Mouse (Mus musculus) bone marrow, adult 2 months (tissue): ENCODE data around the gene Ece1. TPM values are rescaled to one million over a fixed set of nuclear protein-coding genes. Genes with fewer than 3 reads are reported as not detected.

ENCODE experiments used
- H3K27ac ChIP-seq: fragments of 200-500 bp; 2 replicates; pipeline ENCODE4 v1.5.1; 2012; ENCODE audit warnings: low read depth, mild to moderate bottlenecking, control low read depth, inconsistent platforms, low read length; ENCODE audit not compliant: control insufficient read depth, poor library complexity, insufficient read depth
- H3K4me1 ChIP-seq: fragments of 200-500 bp; 2 replicates; pipeline ENCODE4 v1.6.1; 2011; ENCODE audit warnings: low read length; ENCODE audit not compliant: control insufficient read depth, insufficient read depth
- H3K4me3 ChIP-seq: fragments of 200-500 bp; replicated peaks from 2 replicates; pipeline ENCODE3; 2011; ENCODE audit warnings: mild to moderate bottlenecking, low read depth, low read length, control low read depth; ENCODE audit not compliant: control insufficient read depth
- CTCF ChIP-seq: fragments of 200-500 bp; IDR thresholded peaks from 2 replicates; pipeline ENCODE4 v1.5.1; 2011; ENCODE audit warnings: low read length, control low read depth; ENCODE audit not compliant: control insufficient read depth, insufficient read depth
- POLR2A ChIP-seq: fragments of 200-500 bp; IDR thresholded peaks from 2 replicates; pipeline ENCODE4 v1.6.1; 2011; ENCODE audit warnings: low read depth, mild to moderate bottlenecking, control low read depth, low read length, borderline replicate concordance; ENCODE audit not compliant: control insufficient read depth
- WGBS: fragments of 180-500 bp; shearing (Covaris S2); methylation state at CpG from one replicate; pipeline ENCODE4 v1.1.7; 2018; 5-methylcytosine and 5-hydroxymethylcytosine counted together
- polyA plus RNA-seq: library from polyadenylated mRNA; stranded (reverse); fragments of >200 nt; gene quantifications from 2 replicates; pipeline ENCODE4 v1.2.4, GENCODE M21; 2011; ENCODE audit warnings: low replicate concordance; ENCODE audit not compliant: missing spikeins, insufficient read depth, insufficient read length

Gene Ece1
- 4.3 and 7.3 TPM in 2 replicates for polyA plus RNA-seq

DNA sequence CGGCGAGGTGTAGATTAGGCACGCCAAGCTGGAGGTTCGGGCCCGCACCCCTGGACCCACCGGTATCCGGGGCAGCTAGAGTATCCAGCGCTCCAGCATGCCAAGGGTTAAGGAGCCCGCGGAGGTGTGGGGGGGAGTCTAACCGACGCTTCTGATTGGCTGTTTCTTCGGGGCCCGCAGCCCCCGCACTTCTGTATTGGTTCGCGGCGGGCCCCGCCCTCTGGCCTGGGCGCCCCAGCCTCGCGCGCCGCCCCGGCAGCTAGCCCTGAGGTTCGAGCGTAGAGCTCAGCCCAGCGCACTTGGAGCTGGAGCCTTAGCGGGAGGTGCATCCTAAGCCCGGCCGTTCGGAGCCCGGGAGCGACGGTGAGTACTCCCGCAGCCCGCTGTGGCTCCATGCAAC, at the start of gene Ece1:
Gene Ece1, plus strand, starts transcription at position 219 of the 400 bp plus-strand sequence.
- Histone ChIP-seq H3K4me3 (peak within 1 kb of the TSS; percentile 71), H3K4me1 (peaks cover 2% of the 10 kb centered on the region; the same call in 1 of the 2 replicates), H3K27ac (peak within 1 kb of the TSS; percentile 69)
- WGBS: under 1% methylated on average over 37 of the region's 37 CpGs
- TF ChIP-seq CTCF (no peak), POLR2A (peak; percentile 48; the same call in 1 of the 2 replicates)

DNA sequence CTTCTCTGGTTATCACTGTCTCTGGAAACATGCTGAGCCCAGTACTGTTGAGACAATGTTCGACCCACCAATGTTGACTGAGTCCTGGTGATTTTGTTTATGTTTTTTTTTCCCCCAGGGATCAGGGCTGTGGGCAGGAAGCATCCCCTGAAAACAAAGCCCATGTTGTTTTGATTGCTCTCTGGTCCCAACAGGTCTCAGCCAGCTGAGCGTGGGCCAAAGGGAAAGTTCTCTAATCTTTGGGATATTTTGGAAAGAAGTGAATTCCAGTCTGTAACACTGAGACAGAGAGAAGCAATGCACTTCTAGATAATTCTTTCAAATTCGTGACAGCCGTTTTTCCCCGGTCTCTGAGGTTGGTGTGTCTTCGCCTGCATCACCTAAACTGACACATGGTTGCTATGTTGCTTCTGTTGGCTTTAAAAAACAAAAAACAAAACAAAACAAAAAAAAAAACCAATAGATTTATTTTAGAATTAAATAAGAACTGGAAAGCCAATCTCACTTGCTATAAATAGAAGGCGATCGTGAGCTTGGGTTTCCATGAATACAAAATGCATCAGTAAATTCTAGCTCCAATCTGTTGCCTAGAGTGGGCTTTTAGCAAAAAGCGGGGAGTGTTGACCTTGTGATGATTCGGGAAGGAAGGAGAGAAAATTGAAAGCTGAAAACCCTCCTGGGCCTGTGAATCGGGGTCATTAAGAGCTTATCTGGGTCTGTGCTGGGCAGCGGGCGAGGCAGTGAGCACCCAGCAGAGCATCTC, 48.9 kb upstream of the Ece1 start:
- Histone ChIP-seq H3K27ac (no peak overlapping the region), H3K4me1 (no peaks in the 10 kb centered on the region), H3K4me3 (no peak overlapping the region)
- TF ChIP-seq CTCF (no peak), POLR2A (no peak)
- 76% methylated on average over 13 of the region's 13 CpGs for WGBS

DNA sequence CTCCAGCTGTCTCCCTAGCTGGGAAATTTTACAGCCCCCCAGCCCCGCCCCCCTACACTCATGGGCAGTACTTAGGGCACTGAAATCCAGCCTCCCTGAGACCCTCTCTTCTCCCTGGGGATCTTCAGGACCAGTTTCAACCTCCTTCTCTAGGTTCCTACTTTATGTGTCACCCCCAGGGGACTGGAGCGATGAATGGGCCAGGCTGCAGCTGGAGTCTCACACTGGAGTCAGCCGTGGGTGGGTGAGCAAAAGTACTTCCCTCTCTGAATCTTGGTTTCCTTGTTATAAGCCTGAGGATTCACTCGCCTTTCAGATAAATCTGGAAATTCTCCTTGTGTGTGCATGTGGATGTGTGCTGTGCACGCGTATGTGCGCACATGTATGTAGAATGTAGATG, 47.9 kb upstream of the Ece1 start:
- no peak overlapping the region for H3K27ac ChIP-seq
- H3K4me1 ChIP-seq: no peaks in the 10 kb centered on the region
- H3K4me3 ChIP-seq: no peak overlapping the region
- 74% methylated on average over 7 of the region's 7 CpGs for WGBS
- no peak for TF ChIP-seq CTCF

DNA sequence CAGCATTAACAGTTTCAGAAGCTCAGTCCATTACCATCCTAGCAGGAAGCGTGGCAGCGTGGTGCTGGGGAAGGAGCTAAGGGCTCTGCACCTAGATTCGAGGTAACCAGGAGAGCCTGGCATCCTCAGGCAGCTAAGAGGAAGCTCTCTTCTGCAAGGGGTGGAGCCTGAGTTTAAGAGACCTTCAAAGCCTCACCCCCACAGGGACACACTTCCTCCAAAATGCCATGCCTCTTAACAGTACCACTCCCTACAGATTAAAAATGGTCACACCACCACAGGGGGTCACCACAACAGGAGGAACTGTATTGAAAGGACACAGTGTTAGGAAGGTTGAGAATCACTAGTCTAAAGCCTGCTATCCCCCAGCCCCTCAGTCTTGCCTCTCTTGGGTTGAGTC, 46.6 kb upstream of the Ece1 start:
- TF ChIP-seq CTCF (no peak), POLR2A (no peak)
- Histone ChIP-seq H3K27ac (no peak overlapping the region), H3K4me1 (no peaks in the 10 kb centered on the region), H3K4me3 (no peak overlapping the region)
- 33% methylated on average over 3 of the region's 3 CpGs for WGBS

DNA sequence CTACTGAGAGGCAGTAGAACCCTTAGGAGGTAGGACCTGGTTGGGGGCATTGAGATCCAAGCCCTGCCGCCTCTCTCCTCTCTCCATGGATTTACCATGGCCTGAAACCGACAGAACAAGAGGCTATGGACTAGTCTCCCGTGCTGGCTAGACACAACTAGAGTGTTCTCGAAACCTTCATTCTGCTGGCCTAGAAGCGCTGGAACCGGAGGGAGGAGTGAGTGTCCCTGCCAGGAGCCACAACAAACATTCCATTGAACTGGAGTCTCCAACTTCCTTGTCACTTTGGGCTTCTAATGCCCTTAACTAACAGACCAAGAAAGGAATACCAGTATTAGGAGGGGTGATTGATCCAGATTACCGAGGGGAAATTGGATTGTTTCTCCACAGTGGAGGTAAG, 45.8 kb upstream of the Ece1 start:
- H3K4me1 ChIP-seq: no peaks in the 10 kb centered on the region
- 78% methylated on average over 7 of the region's 7 CpGs for WGBS
- no peak overlapping the region for H3K4me3 ChIP-seq
- no peak for TF ChIP-seq POLR2A
- TF ChIP-seq CTCF: no peak
- H3K27ac ChIP-seq: no peak overlapping the region

DNA sequence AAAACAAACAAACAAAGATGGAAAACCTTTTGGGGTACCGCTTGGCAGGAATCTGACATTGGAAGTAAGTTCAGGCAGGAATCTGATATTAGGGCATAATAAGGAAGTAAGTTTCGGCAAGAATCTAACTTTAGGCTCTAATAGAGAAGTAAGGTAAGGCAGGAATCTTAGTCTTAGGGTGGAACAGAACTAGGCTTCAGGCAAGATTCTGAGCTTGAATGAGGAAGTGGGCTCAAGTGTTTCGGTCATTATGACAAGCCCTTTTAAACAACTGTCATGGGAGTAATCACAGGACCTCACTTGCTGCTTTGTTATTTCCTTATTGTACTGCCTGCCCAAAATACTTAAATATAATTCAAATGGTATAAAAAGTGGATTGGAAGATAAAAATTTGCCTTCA, 43.7 kb upstream of the Ece1 start:
- no peak for TF ChIP-seq POLR2A
- no peak for TF ChIP-seq CTCF
- Histone ChIP-seq H3K4me3 (no peak overlapping the region), H3K4me1 (no peaks in the 10 kb centered on the region), H3K27ac (no peak overlapping the region)
- WGBS: 30% methylated on average over 3 of the region's 3 CpGs

DNA sequence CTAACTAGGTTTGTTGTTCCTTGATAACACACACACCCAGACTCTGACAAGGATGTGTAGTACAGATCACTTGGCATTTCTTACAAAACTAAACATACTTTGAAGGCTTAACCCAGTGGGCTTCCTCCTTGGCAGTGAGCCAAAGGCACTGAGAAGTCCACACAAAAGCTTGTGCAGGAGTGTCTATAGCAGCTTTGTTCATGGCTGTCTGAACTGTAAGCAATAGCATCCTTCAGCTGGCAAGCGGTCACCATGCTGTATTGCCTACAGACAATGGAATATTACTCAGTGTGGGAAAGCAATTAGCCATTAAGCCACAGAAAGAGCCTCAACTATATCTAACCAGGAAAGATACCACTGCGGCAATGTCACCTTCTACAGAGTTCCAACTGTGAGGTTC, 42.5 kb upstream of the Ece1 start:
- no peak overlapping the region for H3K4me3 ChIP-seq
- TF ChIP-seq CTCF (no peak), POLR2A (no peak)
- H3K4me1 ChIP-seq: no peaks in the 10 kb centered on the region
- no peak overlapping the region for H3K27ac ChIP-seq
- 83% methylated on average over 2 of the region's 2 CpGs for WGBS

DNA sequence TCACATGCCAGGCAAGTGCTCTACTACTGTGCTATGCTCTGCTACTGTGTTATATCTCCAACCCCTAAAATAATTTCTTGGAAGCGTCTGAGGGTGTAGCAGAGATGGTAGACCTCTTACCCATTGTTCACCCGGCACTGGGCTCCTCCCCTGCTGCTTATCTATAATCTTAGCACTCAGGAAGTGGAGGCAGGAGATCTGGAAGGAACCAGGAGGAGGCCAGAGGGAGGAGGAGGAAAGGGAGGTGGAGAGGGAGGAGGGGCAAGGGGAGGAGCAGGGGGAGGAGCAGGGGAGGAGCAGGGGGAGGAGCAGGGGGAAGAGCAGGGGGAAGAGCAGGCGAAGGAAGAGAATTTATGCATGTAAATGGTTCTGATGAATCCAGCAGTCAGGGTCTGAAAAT, 41.3 kb upstream of the Ece1 start:
- 37% methylated on average over 3 of the region's 3 CpGs for WGBS

More for the DNA sequence above, 41.3 kb upstream of the Ece1 start:
- no peak for TF ChIP-seq POLR2A
- no peak for TF ChIP-seq CTCF
- Histone ChIP-seq H3K4me1 (no peaks in the 10 kb centered on the region), H3K4me3 (no peak overlapping the region), H3K27ac (no peak overlapping the region)
